Mouse (Mus musculus) erythroblast, embryonic 14.5 days (primary cell): ENCODE measurements around the gene Cwh43. TPM values are rescaled to one million over a fixed set of nuclear protein-coding genes. Genes with fewer than 3 reads are reported as not detected.
"Not testable (repeated sequence)": the region's sequence is repeated elsewhere in the genome, so short reads cannot be mapped to it uniquely, and the experiment has no call there.

ENCODE experiments used
- H3K27me3 ChIP-seq: 2 replicates; pipeline ENCODE4 v1.6.1; 2012; ENCODE audit warnings: inconsistent platforms; ENCODE audit not compliant: control insufficient read depth
- H3K36me3 ChIP-seq: 2 replicates; pipeline ENCODE4 v1.6.1; 2012; ENCODE audit warnings: mild to moderate bottlenecking, inconsistent platforms; ENCODE audit not compliant: control insufficient read depth
- H3K4me1 ChIP-seq: 2 replicates; pipeline ENCODE4 v1.6.1; 2012; ENCODE audit warnings: inconsistent platforms; ENCODE audit not compliant: control insufficient read depth
- H3K4me3 ChIP-seq: replicated peaks from 2 replicates; pipeline ENCODE3; 2012; ENCODE audit warnings: moderate library complexity, mild to moderate bottlenecking, inconsistent platforms
- H3K9me3 ChIP-seq: 2 replicates; pipeline ENCODE4 v1.6.1; 2012; ENCODE audit warnings: low read length, inconsistent platforms, mixed read lengths; ENCODE audit not compliant: control insufficient read depth
- GATA1 ChIP-seq: IDR thresholded peaks from 2 replicates; pipeline ENCODE4 v1.6.1; 2012; ENCODE audit warnings: low read length, inconsistent platforms, mixed read lengths
- TAL1 ChIP-seq: IDR thresholded peaks from 3 replicates; pipeline ENCODE4 v1.6.1; 2012; ENCODE audit warnings: low read length, inconsistent platforms, mixed read lengths
- polyA plus RNA-seq: library from polyadenylated mRNA; stranded (reverse); fragments of >175 nt; gene quantifications from 2 replicates; pipeline ENCODE4 v1.2.3, GENCODE M21; 2012

The Cwh43 gene
- polyA plus RNA-seq, 1 experiment: not detected

DNA sequence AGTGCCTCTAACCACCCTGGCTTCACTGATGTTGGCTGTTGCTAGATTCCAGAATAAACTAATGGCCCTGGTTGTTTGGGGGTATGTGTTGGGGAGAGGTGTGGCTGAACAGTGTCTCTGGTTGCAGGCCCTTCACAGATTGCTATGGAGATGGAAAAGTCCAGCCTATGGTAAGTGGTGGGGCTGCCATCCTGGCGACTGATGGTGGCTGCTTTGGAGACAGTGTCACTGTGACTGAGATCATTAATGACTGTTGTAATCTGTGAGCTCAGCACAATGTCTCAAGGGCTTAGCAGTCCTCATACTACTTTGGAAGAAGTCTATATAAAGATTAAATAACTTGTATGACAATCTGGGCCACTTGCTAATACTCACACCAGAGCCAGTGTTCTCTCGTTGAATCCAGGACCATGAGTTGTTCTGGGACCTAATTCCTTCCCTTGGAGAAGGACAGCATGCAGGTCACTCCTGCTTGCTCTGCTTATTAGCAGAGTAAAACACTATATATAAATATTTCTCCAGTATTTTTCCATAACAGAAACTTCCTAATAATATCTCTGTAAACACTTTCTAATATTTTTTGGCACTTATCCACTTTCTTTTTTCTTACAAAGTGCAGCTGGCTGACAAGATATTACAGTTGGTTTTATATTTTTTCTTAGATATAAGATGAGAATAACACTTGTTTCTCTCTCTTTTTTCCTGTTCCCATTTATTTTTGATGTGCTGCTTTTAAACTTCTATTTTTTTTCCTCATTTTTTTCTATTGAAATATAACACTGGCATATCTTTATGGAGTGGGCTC, 48.8 kb downstream of the Cwh43 start:
- Histone ChIP-seq H3K27me3 (no peaks in the 10 kb centered on the region), H3K36me3 (no peaks in the 10 kb centered on the region)

DNA sequence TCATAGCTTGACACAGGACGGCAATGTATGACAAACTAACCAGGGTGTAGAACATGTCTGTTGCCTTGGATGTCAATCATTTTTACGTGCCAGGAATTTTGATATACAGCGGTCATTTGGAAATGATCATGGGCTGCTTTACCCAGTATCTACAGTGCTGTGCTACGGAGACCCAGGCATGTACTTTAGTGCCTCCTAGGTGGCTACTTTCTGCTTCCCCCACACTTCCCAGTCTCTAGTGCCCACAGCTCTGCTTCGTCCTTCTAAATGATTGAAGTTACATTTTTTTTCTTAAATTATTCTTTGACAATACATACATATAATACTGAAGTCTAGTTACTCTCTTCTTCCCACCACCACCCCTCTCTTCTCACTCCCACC, 49.4 kb downstream of the Cwh43 start:
- TF ChIP-seq TAL1: no peak
- TF ChIP-seq GATA1: no peak
- H3K36me3 ChIP-seq: no peaks in the 10 kb centered on the region
- H3K9me3 ChIP-seq: no peaks in the 10 kb centered on the region
- H3K4me3 ChIP-seq: no peak overlapping the region
- no peaks in the 10 kb centered on the region for H3K27me3 ChIP-seq
- no peaks in the 10 kb centered on the region for H3K4me1 ChIP-seq

More for the DNA sequence above, 48.8 kb downstream of the Cwh43 start:
- TF ChIP-seq TAL1: no peak
- no peak for TF ChIP-seq GATA1
- Histone ChIP-seq H3K4me1 (no peaks in the 10 kb centered on the region), H3K9me3 (no peaks in the 10 kb centered on the region), H3K4me3 (no peak overlapping the region)

DNA sequence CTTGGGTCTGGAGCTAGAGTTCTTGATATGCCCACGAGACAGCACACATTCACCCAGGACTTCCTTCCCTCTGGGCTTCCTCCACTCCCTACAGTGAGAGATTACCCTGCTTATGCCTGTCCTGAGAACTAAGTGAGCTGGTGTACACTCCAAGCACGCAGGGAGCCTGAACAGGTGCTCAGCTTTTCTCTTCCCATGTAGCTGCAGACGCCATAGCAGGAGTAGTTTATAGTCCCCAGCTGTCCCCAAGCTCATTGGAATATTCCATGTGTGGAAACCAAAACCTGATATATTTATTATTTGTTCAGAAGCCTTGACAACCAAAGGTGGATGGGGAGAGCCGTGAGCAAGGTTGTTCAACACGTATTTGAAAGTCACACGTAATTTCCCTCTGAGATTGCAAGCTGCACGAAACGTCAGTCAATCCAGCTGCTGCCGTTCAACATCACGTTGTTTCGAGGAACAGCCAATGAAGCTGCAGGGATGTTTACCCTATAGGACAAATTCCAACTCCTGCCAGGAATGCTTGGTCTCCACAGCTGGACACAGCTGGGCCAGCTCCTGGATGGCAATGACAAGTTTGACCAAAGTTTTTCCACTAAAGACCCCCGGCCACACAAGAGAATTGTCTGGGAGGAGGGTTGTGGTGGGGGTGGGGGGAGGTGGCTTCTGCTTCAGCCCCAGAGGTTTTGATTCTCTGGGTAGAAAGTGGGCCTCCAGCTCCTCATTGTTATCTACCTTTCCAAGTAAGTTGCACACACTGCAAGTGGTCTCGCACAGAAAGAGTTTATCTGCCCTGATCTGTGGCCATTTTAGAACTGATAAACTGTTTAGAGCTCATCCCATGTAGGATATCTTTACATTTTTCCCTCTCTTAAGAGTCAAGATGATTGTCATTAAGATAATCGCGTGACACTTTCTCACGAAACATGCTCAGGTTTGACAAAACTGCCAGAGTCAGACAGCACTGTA, 62.9 kb downstream of the Cwh43 start:
- no peaks in the 10 kb centered on the region for H3K4me1 ChIP-seq
- H3K9me3 ChIP-seq: no peaks in the 10 kb centered on the region
- TF ChIP-seq GATA1: no peak
- no peak for TF ChIP-seq TAL1
- H3K4me3 ChIP-seq: no peak overlapping the region
- no peaks in the 10 kb centered on the region for H3K27me3 ChIP-seq
- H3K36me3 ChIP-seq: no peaks in the 10 kb centered on the region

DNA sequence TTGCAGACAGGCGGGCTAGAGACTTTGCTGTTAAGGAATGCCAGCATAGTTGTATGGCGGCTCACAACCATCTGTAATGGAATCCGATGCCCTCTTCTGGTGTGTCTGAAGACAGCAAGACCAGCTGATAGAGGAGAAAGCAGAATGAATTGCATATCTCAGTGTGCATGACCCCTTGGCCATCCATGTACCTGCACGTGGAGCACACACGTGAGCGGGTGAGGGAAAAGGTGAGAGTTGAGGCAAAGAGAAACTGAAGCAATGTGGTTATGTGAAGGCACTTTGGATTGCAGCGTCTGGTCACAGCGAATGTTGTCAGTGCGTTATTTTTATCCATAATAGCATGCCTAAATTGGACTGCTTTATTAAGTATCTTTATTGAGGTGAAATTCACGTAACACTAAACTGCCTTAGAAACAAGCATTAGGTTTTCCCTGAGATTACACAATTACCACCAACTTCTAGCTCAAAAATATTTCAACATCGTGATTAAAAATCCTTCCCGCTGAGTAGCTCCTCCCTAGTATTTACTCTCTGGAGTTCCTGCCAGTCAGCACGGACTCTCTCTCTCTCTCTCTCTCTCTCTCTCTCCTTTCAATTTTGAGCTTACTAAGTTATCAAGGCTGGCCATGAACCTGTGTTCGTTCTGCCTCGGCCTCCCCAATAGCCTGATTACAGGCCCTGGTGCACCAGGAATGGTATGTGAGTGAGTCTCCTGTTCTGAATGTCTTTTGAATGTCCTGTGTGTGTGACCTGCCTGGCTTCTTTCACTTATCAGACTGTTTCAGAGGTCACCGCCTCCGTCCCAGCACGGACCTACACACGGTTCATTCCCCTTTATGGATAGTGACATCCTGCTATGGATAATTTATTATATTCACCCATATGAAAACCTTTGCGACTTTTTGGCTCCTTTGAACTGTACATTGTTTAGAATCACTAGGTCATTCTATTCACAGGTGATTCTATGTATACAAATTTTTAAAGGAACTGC, 68.8 kb downstream of the Cwh43 start:
- no peaks in the 10 kb centered on the region for H3K27me3 ChIP-seq
- H3K4me1 ChIP-seq: no peaks in the 10 kb centered on the region
- H3K4me3 ChIP-seq: no peak overlapping the region
- H3K9me3 ChIP-seq: no peaks in the 10 kb centered on the region
- no peaks in the 10 kb centered on the region for H3K36me3 ChIP-seq
- TF ChIP-seq TAL1 (no peak), GATA1 (no peak)

DNA sequence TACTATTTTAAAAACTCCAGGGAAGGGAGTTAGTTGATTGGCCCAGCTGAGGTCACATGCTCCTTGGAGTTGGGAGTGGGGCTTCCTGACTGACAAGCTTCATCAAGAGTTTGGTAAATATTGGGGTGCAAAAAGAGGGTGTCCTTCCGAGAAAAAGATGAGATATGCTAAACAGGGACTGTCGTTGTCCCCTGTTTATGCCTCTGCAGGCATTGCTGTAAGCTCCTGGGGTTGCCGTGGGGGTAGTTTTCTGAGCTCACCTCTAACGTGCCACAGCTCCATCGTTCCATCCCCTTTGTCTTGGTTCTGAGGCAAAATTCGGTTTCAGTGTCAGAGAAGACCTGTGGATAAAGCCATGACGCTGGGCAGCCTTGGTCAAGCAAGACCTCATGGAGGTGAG, 74.8 kb downstream of the Cwh43 start, which contains the start of gene Dcun1d4:
TSS of gene Dcun1d4 (plus strand) at position 301 of the 400 bp plus-strand sequence.
- no peak for TF ChIP-seq GATA1
- TF ChIP-seq TAL1: no peak
- no peak within 1 kb of the TSS for H3K4me3 ChIP-seq
- 0 out of 2 replicates have a peak, but pooled peaks cover 3% of the 10 kb centered on the region for H3K27me3 ChIP-seq
- no peaks in the 10 kb centered on the region for H3K36me3 ChIP-seq
- H3K9me3 ChIP-seq: no peaks in the 10 kb centered on the region
- H3K4me1 ChIP-seq: no peaks in the 10 kb centered on the region

DNA sequence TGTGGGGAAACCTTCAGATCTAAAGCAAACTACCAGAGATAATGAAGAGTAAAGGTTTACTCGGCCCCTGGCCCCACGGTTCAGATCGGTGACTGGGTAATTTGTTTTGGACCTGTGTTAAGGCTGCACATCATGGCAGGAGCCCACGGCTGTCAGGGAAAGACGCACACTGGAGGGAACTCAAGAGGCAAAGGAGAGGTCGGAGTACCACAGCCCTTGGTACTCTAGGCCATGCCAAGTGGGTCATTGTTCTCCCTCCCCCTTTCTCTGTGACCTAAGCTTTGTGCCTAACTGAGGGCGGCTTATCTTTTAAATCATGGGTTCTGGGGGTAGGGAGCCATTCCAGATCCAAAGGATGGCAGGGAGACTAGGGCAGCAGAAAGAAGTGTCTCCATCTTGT, 75.5 kb downstream of the Cwh43 start:
- no peaks in the 10 kb centered on the region; the same call in 1 of the 2 replicates for H3K4me1 ChIP-seq
- no peaks in the 10 kb centered on the region for H3K9me3 ChIP-seq
- TF ChIP-seq GATA1 (no peak), TAL1 (no peak)
- no peaks in the 10 kb centered on the region for H3K36me3 ChIP-seq
- H3K27me3 ChIP-seq: 0 out of 2 replicates have a peak, but pooled peaks cover 3% of the 10 kb centered on the region
- H3K4me3 ChIP-seq: no peak overlapping the region

DNA sequence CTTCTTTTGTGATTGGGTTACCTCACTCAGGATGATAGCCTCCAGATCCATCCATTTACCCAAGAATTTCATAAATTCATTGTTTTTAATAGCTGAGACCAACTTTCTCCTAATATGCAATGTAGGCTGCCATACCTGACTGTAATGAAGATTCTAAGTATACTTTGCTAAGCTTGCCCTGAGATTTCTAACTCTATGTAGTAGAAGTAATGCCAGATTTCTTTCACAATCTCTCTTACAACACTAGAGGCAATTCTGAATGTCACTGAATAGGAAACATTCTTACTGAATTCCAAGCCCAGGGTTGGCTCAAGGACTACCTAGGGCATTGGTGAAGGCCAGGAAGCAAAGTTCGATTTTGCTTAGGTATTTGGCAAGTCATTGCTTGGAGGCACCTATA, 76.5 kb downstream of the Cwh43 start:
- not testable (repeated sequence) for H3K36me3 ChIP-seq, H3K4me3 ChIP-seq, H3K9me3 ChIP-seq, H3K27me3 ChIP-seq, H3K4me1 ChIP-seq

DNA sequence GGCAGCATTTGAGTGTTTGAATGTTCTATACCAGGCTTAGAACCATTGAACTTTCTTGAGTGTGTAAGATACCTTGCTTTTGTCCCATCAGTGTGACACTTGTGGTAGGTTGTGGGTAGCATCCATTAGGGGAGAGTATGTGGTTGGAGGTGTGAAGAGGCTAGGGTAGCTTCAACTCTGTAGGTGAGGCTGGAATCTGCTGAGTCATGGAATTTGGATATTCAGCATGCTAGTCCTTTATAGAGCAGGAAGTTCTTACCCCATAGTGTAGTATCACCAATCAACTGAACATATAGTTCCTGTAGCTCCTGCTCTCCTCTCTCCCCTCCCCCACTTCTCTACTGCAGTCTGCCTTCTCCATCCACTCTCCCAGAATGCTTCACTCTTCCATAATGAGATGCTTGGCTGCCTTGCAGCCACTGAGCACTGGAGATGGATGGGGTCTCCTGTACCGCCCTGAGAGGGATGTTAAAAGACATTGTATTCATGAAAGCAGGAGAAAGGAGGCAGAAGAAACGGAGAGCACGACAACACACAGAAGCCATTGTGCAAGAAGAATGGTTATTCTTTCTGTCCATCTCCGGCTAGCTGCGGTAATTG, 78.2 kb downstream of the Cwh43 start:
- no peak for TF ChIP-seq TAL1
- no peak for TF ChIP-seq GATA1
- Histone ChIP-seq H3K4me3 (no peak overlapping the region), H3K27me3 (peaks cover 11% of the 10 kb centered on the region; the same call in 1 of the 2 replicates), H3K4me1 (no peaks in the 10 kb centered on the region; the same call in 1 of the 2 replicates), H3K9me3 (no peaks in the 10 kb centered on the region), H3K36me3 (no peaks in the 10 kb centered on the region)
